Mouse (Mus musculus) gastrocnemius, postnatal 14 days (tissue): ENCODE results near the gene Dot1l. TPM values are rescaled to one million over a fixed set of nuclear protein-coding genes. Genes with fewer than 3 reads are reported as not detected.

Experiments used
- DNase-seq: peaks from one replicate; pipeline ENCODE4 v3.0.0; 2021; ENCODE audit warnings: mixed read lengths
- intact Hi-C: fragments of 180-260 bp; cut with DNase I; formaldehyde crosslinking; loops from one replicate; pipeline ENCODE4 v1.15.1; 2025; ENCODE audit warnings: low total_unique reads
- total RNA-seq, 2 experiments: library from RNA; stranded (reverse); gene quantifications; 2 replicates each; pipeline ENCODE4 v1.2.3; 2021

The Dot1l gene
- total RNA-seq, 2 experiments from 2014 or later = 25.5 to 26.1 TPM

DNA sequence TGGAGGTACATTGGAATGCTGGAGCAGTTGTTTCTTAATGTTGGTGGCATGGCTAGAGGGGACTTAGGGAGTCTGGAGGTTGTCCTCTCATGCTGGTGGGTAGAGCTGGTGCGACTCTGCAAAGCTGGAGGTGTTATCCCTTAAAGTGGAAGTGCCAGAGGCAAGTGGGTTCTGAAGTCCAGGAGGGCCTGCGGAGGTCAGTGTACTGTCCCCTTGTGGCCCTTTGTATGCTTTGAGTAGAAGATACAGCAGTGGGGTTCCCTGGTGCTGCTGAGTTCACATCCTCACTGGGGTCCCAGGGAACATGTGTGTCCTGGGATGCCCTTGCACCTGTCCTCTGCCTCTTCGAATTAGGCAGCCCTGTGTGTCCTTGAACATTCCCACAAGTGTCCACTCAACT is 1.1 kb downstream of the Dot1l start:
- no peak for DNase-seq
- intact Hi-C loops = no loop called here

- intact Hi-C loops = no loop called here
- DNase-seq = no peak
Observed at GRCm38 (mm10) chr10:80756509-80756908, 1.5 kb downstream of the Dot1l start.

- no peak for DNase-seq
- intact Hi-C loops = no loop called here
Observed at GRCm38 (mm10) chr10:80756967-80757366, 2.0 kb downstream of the Dot1l start.

- intact Hi-C loops = no loop called here
- peak; percentile 88 for DNase-seq
Observed at GRCm38 (mm10) chr10:80757717-80758116, 2.7 kb downstream of the Dot1l start.

- intact Hi-C loops = no loop called here
- no peak for DNase-seq
Observed at GRCm38 (mm10) chr10:80758651-80759050, 3.6 kb downstream of the Dot1l start.

- no peak for DNase-seq
- intact Hi-C loops = no loop called here
Observed at GRCm38 (mm10) chr10:80760596-80761524, 5.9 kb downstream of the Dot1l start.

GRCm38 (mm10) chr10:80761821-80762220 is 6.8 kb downstream of the Dot1l start:
- intact Hi-C loops = no loop called here

GRCm38 (mm10) chr10:80763502-80763901 is 8.5 kb downstream of the Dot1l start:
- no peak for DNase-seq
- intact Hi-C loops = no loop called here

More at GRCm38 (mm10) chr10:80761821-80762220, 6.8 kb downstream of the Dot1l start:
- no peak for DNase-seq

DNA sequence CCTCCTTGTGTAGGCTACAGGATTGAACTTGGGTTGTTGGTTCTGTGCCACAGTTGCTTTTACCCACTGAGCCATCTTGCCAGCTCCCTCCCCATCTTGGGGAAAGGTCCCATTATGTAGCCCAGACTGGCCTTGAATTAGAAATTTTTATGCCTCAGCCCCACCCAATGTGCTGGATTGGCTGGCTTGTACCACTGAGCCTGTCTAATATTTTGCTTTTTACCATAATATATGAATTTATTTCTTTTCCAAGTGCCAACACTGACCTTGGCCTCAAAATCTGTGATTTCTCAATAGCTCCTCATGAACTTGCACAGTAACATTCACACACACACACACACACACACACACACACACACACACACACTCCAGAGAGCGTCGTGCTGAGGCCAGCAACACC is 10.7 kb downstream of the Dot1l start:
- intact Hi-C loops = no loop called here
- no peak for DNase-seq

DNA sequence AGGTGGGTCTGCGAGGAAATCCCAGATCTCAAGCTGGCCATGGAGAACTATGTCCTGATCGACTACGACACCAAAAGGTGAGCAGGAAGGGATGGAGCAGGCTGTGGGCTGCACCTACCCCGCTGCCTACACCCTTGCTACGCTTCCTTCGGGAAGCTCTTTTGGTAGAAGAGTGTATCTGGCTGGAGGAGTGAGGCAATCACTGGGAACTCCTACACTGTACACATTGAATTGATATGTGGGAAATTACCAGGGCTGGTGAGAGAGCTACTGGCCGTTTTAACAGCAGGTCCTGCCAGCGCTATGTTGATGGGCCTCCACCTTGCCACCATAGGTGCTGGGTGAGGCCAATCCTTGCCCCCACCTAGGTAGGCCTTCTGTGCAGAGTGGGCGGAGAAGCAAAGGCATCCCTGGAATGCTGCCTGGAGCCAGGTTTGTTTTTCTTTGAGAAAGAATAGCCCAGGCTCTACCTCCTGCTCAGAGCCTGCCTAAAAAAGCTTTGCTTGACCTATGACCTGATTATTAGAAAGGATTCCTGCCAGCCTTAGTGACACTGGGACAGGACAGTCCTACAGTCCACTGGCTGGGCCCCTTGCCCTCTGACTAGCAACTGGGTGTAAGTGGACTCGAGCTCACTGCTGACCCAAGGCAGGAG is 11.3 kb downstream of the Dot1l start:
- intact Hi-C loops = no loop called here
- DNase-seq = no peak

DNA sequence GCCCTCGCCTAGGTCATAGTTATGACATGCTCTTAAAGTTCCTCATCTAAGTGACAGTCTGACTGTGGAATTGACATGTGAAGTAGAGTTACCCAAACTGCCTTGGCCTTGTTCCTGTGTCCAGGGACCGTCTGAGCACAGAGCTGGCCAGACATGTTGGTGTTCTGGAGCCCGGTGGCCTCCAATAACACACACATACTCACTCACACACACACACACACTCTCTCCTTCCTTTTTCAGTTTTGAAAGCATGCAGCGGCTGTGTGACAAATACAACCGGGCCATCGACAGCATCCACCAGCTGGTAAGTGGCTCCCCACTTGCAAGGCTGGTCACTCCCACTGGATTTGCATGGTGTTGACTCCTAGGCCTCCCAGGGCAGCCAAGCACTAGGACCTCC is 13.4 kb downstream of the Dot1l start:
- intact Hi-C loops = no loop called here
- no peak for DNase-seq

DNA sequence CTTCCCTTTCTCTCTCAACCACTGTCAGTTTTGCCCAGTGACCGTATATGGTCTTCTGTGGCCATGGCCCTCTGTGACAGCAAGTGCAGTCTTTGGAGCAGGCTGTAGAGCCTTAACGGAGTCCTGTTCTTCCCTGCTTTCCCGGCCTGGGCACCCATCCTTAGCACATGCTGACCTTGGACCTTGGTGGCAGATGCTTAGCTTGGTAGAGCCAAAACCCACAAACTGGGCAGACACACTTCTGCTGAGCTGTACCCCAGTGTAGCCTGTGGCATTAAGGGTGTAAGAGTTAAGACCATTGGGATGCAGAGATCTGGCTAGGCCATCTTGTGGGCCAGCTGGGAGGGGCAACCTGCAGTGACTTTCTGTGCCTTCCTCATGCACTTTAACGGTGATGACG is 18.8 kb downstream of the Dot1l start:
- intact Hi-C loops = no loop called here
- no peak for DNase-seq

DNA sequence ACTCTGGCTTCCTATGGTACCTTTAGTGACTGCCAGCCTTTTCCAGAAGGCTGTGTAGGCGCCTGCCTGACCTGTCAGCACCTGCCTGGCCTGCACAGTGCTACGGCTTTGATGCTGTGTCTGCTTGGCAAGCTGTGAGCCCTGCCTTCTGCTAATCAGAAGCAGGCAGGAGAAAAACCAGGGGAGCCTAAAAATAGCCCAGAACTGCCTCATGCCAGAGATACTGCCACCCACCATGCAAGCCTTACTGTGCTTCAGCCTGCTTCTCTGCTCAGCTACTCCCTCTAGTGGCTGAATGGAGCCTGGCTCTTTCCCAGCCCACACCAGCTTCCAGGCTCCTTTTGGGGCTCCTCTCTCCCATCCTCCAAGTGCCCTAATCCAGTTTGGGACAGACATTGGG is 19.5 kb downstream of the Dot1l start:
- intact Hi-C loops = no loop called here
- DNase-seq = peak; percentile 77

DNA sequence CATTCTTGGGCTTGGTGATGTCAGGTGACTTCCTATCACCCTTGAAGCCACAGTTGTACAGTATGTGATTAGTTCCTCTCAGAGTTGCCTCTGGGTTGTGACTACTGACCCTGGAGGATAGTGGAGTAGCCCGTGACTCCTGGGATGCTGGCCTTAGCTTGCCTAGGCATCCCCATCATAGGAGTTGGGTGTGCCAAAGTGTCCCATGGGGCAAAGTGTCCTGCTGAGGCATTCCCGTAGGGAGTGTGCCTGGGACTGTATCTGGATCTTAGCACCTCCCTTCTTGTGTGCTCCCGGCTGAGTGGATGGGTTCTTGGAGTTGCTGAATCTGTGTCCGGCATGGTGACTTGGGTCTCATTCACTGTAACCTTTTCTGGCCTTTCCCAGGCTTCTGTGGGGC is 20.0 kb downstream of the Dot1l start:
- intact Hi-C loops = no loop called here
- no peak for DNase-seq

GRCm38 (mm10) chr10:80775731-80776130 is 20.7 kb downstream of the Dot1l start:
- intact Hi-C loops = no loop called here
- DNase-seq = no peak

GRCm38 (mm10) chr10:80776358-80776869 is 21.4 kb downstream of the Dot1l start:
- intact Hi-C loops = no loop called here
- DNase-seq = no peak

DNA sequence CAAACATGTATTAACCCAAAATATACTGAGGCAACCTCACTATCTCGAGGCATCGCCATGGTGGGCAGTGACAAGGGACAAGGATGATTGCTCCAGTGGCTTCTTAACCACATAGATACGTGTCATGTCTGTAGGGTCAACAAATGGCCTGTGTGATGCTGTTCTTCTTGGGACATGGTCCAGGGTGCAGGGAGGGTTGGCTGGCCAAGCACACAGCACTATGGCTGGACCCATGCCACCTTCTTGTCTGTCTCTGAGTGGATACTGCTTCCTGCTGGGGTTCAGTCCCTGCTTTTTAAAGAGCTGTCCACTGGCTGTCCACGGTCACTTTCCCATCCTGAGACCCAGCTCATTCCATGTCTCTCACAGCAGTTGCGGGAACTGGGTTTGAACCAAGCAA is 22.1 kb downstream of the Dot1l start:
- no peak for DNase-seq
- intact Hi-C loops = no loop called here

DNA sequence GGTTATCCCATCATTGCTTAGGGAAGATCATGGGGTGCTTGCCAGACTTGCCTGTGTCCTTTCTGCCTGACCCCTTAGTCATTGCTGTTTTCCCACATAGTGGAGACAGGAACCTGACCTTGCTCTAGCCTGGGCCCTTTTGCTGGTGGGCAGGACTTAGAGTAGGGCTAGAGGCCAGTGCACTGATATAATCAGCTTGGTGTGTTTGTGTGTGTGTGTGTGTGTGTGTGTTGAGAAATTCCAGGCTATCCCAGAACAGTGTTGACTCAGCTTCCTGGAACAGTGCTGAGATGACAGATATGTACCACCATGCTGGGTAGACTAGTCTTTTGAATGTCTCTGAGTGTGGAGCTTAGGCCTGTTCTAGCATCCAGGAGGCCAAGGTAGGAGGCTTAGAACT is 24.6 kb downstream of the Dot1l start:
- DNase-seq = no peak
- intact Hi-C loops = no loop called here

DNA sequence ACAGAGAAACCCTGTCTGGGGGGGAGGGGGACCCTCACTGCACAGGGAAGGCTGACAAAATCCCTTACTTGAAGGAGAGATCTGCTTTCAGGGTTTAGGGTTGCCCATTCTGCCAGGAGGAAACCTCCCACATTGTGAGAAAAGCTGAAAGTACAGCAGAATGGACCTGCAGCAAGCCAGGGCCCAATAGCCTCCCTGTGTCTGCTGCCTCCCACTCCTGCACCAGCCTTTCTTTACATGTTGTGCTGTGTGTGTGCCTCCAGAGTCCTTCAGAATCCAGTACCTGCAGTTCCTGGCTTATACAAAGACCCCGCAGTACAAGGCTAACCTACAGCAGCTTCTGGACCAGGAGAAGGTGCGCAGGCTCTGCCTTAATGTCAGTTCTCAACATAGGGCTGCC is 29.3 kb downstream of the Dot1l start:
- intact Hi-C loops = no loop called here
- no peak for DNase-seq

DNA sequence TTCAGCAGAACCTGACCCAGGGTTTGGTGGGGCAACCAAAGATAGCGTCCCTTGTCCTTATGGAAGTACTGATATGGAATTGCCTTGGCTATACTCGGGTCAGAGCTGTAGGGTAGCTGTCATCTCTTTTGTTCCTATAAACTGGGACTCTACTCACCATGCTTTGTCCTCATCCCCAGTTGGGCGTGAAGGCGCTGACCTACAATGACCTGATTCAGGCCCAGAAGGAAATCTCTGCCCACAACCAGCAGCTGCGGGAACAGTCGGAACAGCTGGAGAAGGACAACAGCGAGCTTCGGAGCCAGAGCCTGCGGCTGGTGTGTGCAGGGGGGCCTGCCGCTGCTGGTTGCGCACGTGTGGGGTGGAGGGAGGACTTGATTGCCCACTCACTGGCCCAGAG is 29.9 kb downstream of the Dot1l start:
- intact Hi-C loops = no loop called here
- no peak for DNase-seq

DNA sequence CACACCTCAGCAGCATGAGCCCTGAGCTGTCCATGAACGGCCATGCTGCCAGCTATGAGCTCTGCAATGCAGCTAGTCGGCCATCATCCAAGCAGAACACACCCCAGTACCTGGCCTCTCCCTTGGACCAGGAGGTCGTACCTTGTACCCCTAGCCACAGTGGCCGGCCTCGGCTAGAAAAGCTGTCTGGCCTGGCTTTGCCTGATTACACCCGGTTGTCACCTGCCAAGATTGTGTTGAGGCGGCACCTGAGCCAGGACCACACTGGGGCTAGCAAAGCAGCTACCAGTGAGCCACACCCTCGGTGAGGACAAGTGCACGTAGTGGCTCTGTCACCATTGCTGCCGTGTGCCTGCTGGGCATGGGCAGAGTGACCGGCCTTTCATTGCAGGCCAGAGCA is 31.0 kb downstream of the Dot1l start:
- intact Hi-C loops = no loop called here
- DNase-seq = no peak
